Mouse (Mus musculus) midbrain, embryonic 16.5 days (tissue): Measurements from ENCODE around the gene Slc25a39. TPM values are rescaled to one million over a fixed set of nuclear protein-coding genes. Genes with fewer than 3 reads are reported as not detected.
A peak's percentile ranks its signal among the peaks of the same experiment; 100 is the strongest.

Source experiments
- ATAC-seq: fragments of 200-750 bp; cut with Nextera tagmentation; 2 replicates; pipeline ENCODE4 v1.8.0; 2017; ENCODE audit warnings: moderate TSS enrichment
- H3K27ac ChIP-seq: fragments of 300-500 bp; sonication (generic); 2 replicates; pipeline ENCODE4 v1.5.1; 2014; ENCODE audit warnings: mild to moderate bottlenecking, low read length, mixed read lengths
- H3K27me3 ChIP-seq: fragments of 300-500 bp; sonication (generic); 2 replicates; pipeline ENCODE4 v1.6.1; 2014; ENCODE audit warnings: low read depth, low read length, mixed read lengths; ENCODE audit not compliant: control insufficient read depth, insufficient read depth
- H3K36me3 ChIP-seq: fragments of 300-500 bp; sonication (generic); 2 replicates; pipeline ENCODE4 v1.6.1; 2014; ENCODE audit warnings: mild to moderate bottlenecking, low read length, moderate library complexity, mixed read lengths; ENCODE audit not compliant: control insufficient read depth, insufficient read depth
- H3K4me1 ChIP-seq: fragments of 300-500 bp; sonication (generic); 2 replicates; pipeline ENCODE4 v1.6.1; 2014; ENCODE audit warnings: mild to moderate bottlenecking, low read length, mixed read lengths; ENCODE audit not compliant: control insufficient read depth, insufficient read depth
- H3K4me2 ChIP-seq: fragments of 300-500 bp; sonication (generic); 2 replicates; pipeline ENCODE4 v1.6.1; 2014; ENCODE audit warnings: mild to moderate bottlenecking, low read length, mixed read lengths
- H3K4me3 ChIP-seq: fragments of 300-500 bp; sonication (generic); 2 replicates; pipeline ENCODE4 v1.5.1; 2014; ENCODE audit warnings: low read depth, mild to moderate bottlenecking, low read length, moderate library complexity, mixed read lengths
- H3K9ac ChIP-seq: fragments of 300-500 bp; sonication (generic); 2 replicates; pipeline ENCODE4 v1.6.1; 2014; ENCODE audit warnings: low read depth, low read length, mixed read lengths
- H3K9me3 ChIP-seq: fragments of 300-500 bp; sonication (generic); replicated peaks from 2 replicates; pipeline ENCODE4 v1.6.1; 2014; ENCODE audit warnings: mild to moderate bottlenecking, low read length, mixed read lengths; ENCODE audit not compliant: control insufficient read depth, poor library complexity, severe bottlenecking
- WGBS: fragments of 180-500 bp; shearing (Covaris S2); extraction: QIAGEN DNeasy Blood & Tissue Kit; methylation state at CpG from one replicate; pipeline ENCODE4 v1.1.7; 2014; 5-methylcytosine and 5-hydroxymethylcytosine counted together
- polyA plus RNA-seq: library from polyadenylated mRNA; unstranded; fragments of >200 nt; fragmentation: Nextera tagmentation; extraction: Ambion mirVana; gene quantifications from 2 replicates; pipeline ENCODE4 v1.2.1, GENCODE M21; 2015

Gene Slc25a39
- polyA plus RNA-seq, 1 experiment from 2014 or later: 150 TPM

DNA sequence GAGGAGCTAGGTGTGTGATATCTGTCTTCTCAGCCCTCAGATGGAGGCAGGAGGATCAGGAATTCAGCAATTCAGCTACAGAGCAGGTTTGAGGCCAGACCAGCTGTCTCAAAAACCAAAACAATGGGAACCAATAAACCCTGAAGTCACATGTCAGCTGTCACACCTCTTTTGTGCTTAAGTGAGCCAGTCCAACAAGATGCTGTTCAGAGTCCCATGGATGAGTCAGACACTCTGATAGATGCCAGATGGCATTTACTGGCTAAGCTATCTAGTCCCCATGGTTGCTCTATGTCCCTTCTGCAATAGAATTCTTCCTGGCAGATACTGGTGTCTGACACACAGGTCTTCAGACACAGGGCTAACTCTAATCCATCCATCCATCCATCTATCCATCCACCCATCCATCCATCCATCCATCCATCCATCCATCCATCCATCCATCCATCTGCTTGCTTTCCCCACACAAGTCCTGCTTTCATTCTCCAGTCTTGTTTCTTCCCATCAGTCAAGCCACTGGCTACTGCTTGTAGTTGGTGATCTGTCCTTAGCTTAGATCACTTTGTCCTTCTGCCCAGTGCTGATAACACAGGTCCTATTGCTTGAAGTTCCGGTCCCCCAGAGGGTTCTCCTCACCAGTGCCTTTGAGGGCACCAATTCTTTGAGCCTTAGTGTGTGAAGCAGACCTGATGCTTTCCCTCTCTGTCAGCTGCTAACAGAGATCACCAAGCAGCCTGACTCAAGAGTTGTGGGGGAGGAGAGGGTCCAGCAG is 24.2 kb downstream of the Slc25a39 start:
- H3K4me1 ChIP-seq: no peaks in the 10 kb centered on the region
- no peaks in the 10 kb centered on the region for H3K27me3 ChIP-seq
- no peaks in the 10 kb centered on the region for H3K36me3 ChIP-seq
- no peaks in the 10 kb centered on the region for H3K9me3 ChIP-seq
- H3K4me3 ChIP-seq: no peak overlapping the region
- no peak overlapping the region for H3K9ac ChIP-seq
- no peak overlapping the region for H3K4me2 ChIP-seq
- no peak overlapping the region for H3K27ac ChIP-seq
- 91% methylated on average over 1 of the region's 1 CpGs for WGBS
- ATAC-seq: no peak

GRCm38 (mm10) chr11:102382794-102383193 is 25.0 kb downstream of the Slc25a39 start:
- no peak for ATAC-seq

DNA sequence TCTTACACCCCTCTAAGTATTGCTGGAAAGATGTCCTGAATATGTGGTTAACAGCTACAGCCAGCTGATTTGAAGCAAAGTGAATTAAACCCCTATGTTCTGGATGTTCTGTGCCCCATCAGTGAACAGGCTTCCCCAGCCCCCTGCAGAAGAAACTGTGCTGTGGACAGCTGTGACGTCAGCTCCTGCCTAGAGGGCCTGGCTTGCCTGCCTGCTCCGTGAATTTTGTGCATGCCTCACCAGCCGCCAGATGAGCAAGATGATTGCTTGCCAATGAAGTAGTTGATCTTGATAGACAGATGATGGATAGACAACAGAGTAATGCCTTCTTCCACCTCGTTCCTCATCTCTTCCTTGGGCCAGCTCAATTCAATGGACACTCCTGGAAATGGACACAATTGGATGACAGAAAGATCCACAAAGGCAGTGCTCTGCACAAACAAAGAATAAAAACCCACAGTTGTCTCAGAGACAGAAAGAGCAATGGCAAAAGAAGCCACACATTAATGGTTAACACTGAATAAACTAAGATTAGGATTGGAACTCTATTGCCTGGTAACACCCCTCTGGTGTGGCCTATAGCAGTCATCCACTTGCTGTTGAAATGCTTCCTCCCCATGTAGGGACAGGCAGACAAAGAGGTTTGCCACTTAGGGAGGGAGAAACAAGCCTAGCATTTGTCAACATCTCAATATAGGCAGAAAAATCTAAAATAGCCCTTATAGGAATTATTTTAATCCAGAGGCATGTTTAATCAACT is 26.2 kb downstream of the Slc25a39 start:
- H3K4me1 ChIP-seq: no peaks in the 10 kb centered on the region
- H3K27ac ChIP-seq: no peak overlapping the region
- H3K9me3 ChIP-seq: no peaks in the 10 kb centered on the region
- no peaks in the 10 kb centered on the region for H3K36me3 ChIP-seq
- H3K4me2 ChIP-seq: no peak overlapping the region
- no peak overlapping the region for H3K4me3 ChIP-seq
- H3K9ac ChIP-seq: no peak overlapping the region
- no peaks in the 10 kb centered on the region for H3K27me3 ChIP-seq
- WGBS: 54% methylated on average over 4 of the region's 4 CpGs
- no peak for ATAC-seq

More at GRCm38 (mm10) chr11:102382794-102383193, 25.0 kb downstream of the Slc25a39 start:
- Histone ChIP-seq H3K9ac (no peak overlapping the region), H3K9me3 (no peaks in the 10 kb centered on the region), H3K4me3 (no peak overlapping the region), H3K4me1 (no peaks in the 10 kb centered on the region), H3K27me3 (no peaks in the 10 kb centered on the region), H3K27ac (no peak overlapping the region), H3K4me2 (no peak overlapping the region), H3K36me3 (no peaks in the 10 kb centered on the region)
- WGBS: 91% methylated on average over 3 of the region's 3 CpGs

DNA sequence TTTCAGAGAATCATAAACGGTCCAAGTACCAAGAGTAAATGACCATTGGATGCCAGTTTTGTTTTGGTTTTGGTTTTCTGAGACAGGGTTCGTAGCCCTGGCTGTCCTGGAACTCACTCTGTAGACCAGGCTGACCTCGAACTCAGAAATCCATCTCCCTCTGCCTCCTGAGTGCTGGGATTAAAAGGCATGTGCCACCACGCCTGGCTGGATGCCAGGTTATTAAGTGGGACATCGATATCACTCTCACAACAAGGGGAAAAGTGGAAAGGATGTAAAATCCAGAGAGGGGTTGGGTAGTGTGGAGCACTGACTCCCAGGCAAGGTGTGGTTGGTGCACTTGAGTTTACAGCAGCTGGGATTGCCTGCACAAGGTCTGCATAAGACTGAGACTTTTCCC is 27.7 kb downstream of the Slc25a39 start:
- H3K27me3 ChIP-seq: no peaks in the 10 kb centered on the region
- H3K9ac ChIP-seq: no peak overlapping the region
- 71% methylated on average over 5 of the region's 5 CpGs for WGBS
- H3K27ac ChIP-seq: no peak overlapping the region
- H3K4me1 ChIP-seq: peaks cover 8% of the 10 kb centered on the region; the same call in 1 of the 2 replicates
- no peaks in the 10 kb centered on the region for H3K36me3 ChIP-seq
- H3K9me3 ChIP-seq: no peaks in the 10 kb centered on the region
- H3K4me2 ChIP-seq: no peak overlapping the region
- ATAC-seq: no peak
- H3K4me3 ChIP-seq: no peak overlapping the region

GRCm38 (mm10) chr11:102377186-102377585 is 30.6 kb downstream of the Slc25a39 start:
- H3K36me3 ChIP-seq: no peaks in the 10 kb centered on the region
- no peak overlapping the region for H3K4me2 ChIP-seq
- 65% methylated on average over 12 of the region's 12 CpGs for WGBS
- no peak overlapping the region for H3K27ac ChIP-seq
- H3K4me3 ChIP-seq: no peak overlapping the region
- H3K27me3 ChIP-seq: no peaks in the 10 kb centered on the region
- ATAC-seq: no peak
- H3K4me1 ChIP-seq: peaks cover 8% of the 10 kb centered on the region; the same call in 1 of the 2 replicates
- H3K9ac ChIP-seq: no peak overlapping the region
- H3K9me3 ChIP-seq: no peaks in the 10 kb centered on the region

GRCm38 (mm10) chr11:102376196-102376835 is 31.4 kb downstream of the Slc25a39 start:
- Histone ChIP-seq H3K4me2 (peak overlapping the region; percentile 43), H3K4me3 (no peak overlapping the region), H3K27ac (no peak overlapping the region), H3K9ac (no peak overlapping the region), H3K4me1 (peaks cover 8% of the 10 kb centered on the region; the same call in 1 of the 2 replicates), H3K36me3 (no peaks in the 10 kb centered on the region), H3K9me3 (no peaks in the 10 kb centered on the region), H3K27me3 (no peaks in the 10 kb centered on the region)
- WGBS: 11% methylated on average over 8 of the region's 8 CpGs
- ATAC-seq: no peak

DNA sequence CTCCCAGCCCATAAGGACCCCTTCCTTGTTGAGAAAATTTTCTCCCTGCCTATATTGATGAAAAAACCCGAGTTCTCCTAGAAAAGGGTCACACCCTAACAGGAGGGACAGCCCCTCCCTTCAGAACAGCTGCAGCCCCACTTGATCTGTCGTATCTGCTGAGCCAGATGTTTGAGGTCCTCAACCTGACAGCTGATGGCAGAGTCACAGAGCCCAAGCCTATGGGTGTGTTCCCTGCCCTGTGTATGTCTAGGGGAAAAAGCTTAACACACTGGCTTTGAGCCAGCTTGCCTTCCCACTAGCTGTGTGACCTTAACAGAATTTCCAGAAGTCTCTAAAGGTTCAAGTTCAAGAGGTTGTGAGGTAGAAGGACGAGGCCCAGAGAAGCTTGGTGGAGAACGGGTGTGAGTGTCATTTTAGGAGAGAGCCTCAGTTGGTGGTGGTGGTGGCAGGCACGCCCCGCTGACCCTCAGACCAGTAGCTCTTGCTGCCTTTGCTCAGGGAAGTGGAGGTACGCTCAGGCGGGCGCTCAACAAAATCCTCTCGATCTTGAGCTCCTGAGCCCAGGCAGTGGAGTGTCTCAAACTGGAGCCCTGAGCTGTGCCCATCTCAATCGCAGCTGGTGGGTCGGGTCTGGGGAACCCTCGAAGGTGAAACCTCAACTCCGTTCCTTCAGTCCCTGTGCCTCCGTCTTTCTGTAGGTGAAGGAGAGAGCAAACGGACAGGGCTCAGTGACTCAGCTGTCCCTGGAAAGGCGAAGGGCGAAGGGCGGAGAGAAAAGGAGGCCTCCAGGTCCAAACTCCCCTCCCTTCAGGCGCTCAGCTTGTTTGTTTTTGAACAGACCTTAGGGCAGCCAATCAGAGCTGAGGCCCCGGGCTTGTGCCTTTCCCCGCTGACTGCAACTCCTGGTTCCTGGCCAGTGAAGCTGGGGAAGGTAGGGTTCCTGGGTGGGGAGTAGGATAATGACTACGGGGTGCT is 32.3 kb downstream of the Slc25a39 start:
- Histone ChIP-seq H3K4me2 (peak overlapping the region; percentile 43), H3K4me3 (no peak overlapping the region), H3K9ac (no peak overlapping the region), H3K27ac (no peak overlapping the region), H3K36me3 (no peaks in the 10 kb centered on the region), H3K9me3 (no peaks in the 10 kb centered on the region), H3K27me3 (no peaks in the 10 kb centered on the region), H3K4me1 (peaks cover 8% of the 10 kb centered on the region; the same call in 1 of the 2 replicates)
- WGBS: 6% methylated on average over 23 of the region's 23 CpGs
- no peak for ATAC-seq

- 80% methylated on average over 7 of the region's 7 CpGs for WGBS
- Histone ChIP-seq H3K9ac (no peak overlapping the region), H3K36me3 (no peaks in the 10 kb centered on the region), H3K4me2 (no peak overlapping the region), H3K4me3 (no peak overlapping the region), H3K27ac (no peak overlapping the region), H3K27me3 (no peaks in the 10 kb centered on the region), H3K9me3 (no peaks in the 10 kb centered on the region), H3K4me1 (peaks cover 8% of the 10 kb centered on the region; the same call in 1 of the 2 replicates)
- ATAC-seq: no peak
Observed at GRCm38 (mm10) chr11:102374108-102374725, 33.5 kb downstream of the Slc25a39 start.
